Mouse (Mus musculus) hindbrain, postnatal 0 days (tissue): ENCODE measurements around the gene Gm44805. TPM values are rescaled to one million over a fixed set of nuclear protein-coding genes. Genes with fewer than 3 reads are reported as not detected.

ENCODE experiments used
- ATAC-seq: fragments of 200-750 bp; cut with Nextera tagmentation; 2 replicates; pipeline ENCODE4 v1.8.0; 2017; ENCODE audit warnings: mild to moderate bottlenecking, moderate TSS enrichment, moderate library complexity
- DNase-seq: peaks from one replicate; pipeline ENCODE4 v3.0.0-alpha.2; 2015; ENCODE audit warnings: low spot score
- H3K27ac ChIP-seq: fragments of 300-500 bp; sonication (generic); 2 replicates; pipeline ENCODE4 v1.5.1; 2014; ENCODE audit warnings: mild to moderate bottlenecking
- H3K27me3 ChIP-seq: fragments of 300-500 bp; sonication (generic); 2 replicates; pipeline ENCODE4 v1.6.1; 2014; ENCODE audit warnings: low read length, mixed read lengths; ENCODE audit not compliant: insufficient read depth
- H3K36me3 ChIP-seq: fragments of 300-500 bp; sonication (generic); 2 replicates; pipeline ENCODE4 v1.6.1; 2014; ENCODE audit warnings: low read length, mixed read lengths; ENCODE audit not compliant: insufficient read depth
- H3K4me1 ChIP-seq: fragments of 300-500 bp; sonication (generic); 2 replicates; pipeline ENCODE4 v1.6.1; 2014; ENCODE audit warnings: antibody characterized with exemption, low read length, mixed read lengths; ENCODE audit not compliant: insufficient read depth
- H3K4me2 ChIP-seq: fragments of 300-500 bp; sonication (generic); 2 replicates; pipeline ENCODE4 v1.6.1; 2014; ENCODE audit warnings: low read depth, mild to moderate bottlenecking, low read length, moderate library complexity, mixed read lengths
- H3K4me3 ChIP-seq: fragments of 300-500 bp; sonication (generic); 2 replicates; pipeline ENCODE4 v1.5.1; 2014; ENCODE audit warnings: low read length
- H3K9ac ChIP-seq: fragments of 300-500 bp; sonication (generic); replicated peaks from 2 replicates; pipeline ENCODE4 v1.6.1; 2014; ENCODE audit warnings: mild to moderate bottlenecking, low read length, moderate library complexity, mixed read lengths
- H3K9me3 ChIP-seq: fragments of 300-500 bp; sonication (generic); 2 replicates; pipeline ENCODE4 v1.6.1; 2016; ENCODE audit warnings: low read length, mixed read lengths
- CTCF ChIP-seq: IDR thresholded peaks from 2 replicates; pipeline ENCODE4 v1.5.1; 2016; ENCODE audit warnings: antibody characterized with exemption, control low read depth, low read depth
- WGBS: fragments of 180-500 bp; shearing (Covaris S2); extraction: QIAGEN DNeasy Blood & Tissue Kit; methylation state at CpG from one replicate; pipeline ENCODE4 v1.1.7; 2014; 5-methylcytosine and 5-hydroxymethylcytosine counted together
- polyA plus RNA-seq: library from polyadenylated mRNA; unstranded; fragments of >200 nt; fragmentation: Nextera tagmentation; extraction: Ambion mirVana; gene quantifications from 2 replicates; pipeline ENCODE4 v1.2.1, GENCODE M21; 2015
- total RNA-seq: library from RNA; depleted of rRNA; stranded (reverse); fragments of >200 nt; gene quantifications from 2 replicates; pipeline ENCODE4 v1.2.3, GENCODE M21; 2014; rRNA removed

The Gm44805 gene
- total RNA-seq (not detected in 2 replicates), polyA plus RNA-seq (not detected in 2 replicates)

DNA sequence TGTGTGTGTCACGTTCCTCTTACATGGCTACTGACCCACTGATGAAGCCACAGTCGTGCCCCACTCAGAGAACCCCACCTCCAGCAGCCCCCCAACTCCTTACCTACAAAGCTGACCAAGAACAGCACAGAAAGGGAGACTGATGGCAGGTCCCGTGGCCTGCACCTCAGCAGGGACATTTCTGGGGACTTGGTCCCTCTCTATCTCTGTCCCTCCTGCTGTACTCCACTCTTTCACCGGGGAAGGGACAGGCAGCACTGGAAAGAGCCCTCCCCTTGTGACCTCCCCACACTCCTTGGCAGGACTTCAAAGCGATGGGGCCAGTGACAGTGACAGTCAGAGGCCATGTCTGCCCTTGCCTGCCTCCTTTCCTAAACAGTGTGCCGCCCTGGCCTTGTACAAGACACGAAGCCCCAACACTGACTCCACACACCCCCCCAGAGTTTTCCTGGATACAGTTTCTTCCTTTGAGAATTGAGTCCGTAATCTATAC is at the start of gene Gm44805, which contains the start of gene Apoc4:
Gm44805 (minus strand) TSS at position 222 of the 493 bp plus-strand sequence.
Apoc4 (minus strand) TSS at position 278 of the 493 bp plus-strand sequence.
- TF ChIP-seq CTCF, result no peak
- no peaks in the 10 kb centered on the region for H3K36me3 ChIP-seq

DNA sequence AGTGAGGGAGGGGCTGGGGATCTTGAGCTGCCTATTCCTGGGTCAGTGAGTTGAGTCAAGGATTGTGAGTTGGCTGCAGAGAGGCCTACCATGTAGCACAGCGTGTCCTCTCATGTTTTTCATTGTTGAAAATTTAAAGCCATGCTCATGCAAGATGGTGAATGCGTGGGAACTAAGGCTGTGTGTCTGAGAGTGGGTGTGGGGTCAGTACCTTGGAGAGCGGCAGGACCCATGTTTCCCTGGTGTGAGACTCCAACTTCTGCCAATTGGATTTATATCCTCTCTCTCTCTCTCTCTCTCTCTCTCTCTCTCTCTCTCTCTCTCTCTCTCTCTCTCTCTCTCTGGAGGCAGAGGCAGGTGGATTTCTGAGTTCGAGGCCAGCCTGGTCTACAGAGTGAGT is 45.3 kb upstream of the Gm44805 start:
- WGBS, result 93% methylated on average over 3 of the region's 4 CpGs
- no peak for ATAC-seq
- TF ChIP-seq CTCF, result no peak
- H3K27ac ChIP-seq, result no peak overlapping the region
- DNase-seq, result no peak
- H3K9ac ChIP-seq, result no peak overlapping the region
- H3K4me1 ChIP-seq, result no peaks in the 10 kb centered on the region
- H3K36me3 ChIP-seq, result peaks cover 54% of the 10 kb centered on the region
- H3K4me3 ChIP-seq, result no peak overlapping the region
- no peak overlapping the region for H3K4me2 ChIP-seq
- H3K27me3 ChIP-seq, result no peaks in the 10 kb centered on the region
- H3K9me3 ChIP-seq, result no peaks in the 10 kb centered on the region

More for the DNA sequence above, at the start of gene Gm44805, which contains the start of gene Apoc4:
- ATAC-seq, result no peak
- Histone ChIP-seq H3K4me1 (no peaks in the 10 kb centered on the region), H3K4me2 (no peak within 1 kb of the TSS), H3K9ac (no peak within 1 kb of the TSS), H3K27me3 (no peaks in the 10 kb centered on the region), H3K9me3 (no peaks in the 10 kb centered on the region), H3K4me3 (no peak within 1 kb of the TSS), H3K27ac (no peak within 1 kb of the TSS)
- WGBS, result 60% methylated on average over 8 of the region's 8 CpGs
- no peak for DNase-seq

DNA sequence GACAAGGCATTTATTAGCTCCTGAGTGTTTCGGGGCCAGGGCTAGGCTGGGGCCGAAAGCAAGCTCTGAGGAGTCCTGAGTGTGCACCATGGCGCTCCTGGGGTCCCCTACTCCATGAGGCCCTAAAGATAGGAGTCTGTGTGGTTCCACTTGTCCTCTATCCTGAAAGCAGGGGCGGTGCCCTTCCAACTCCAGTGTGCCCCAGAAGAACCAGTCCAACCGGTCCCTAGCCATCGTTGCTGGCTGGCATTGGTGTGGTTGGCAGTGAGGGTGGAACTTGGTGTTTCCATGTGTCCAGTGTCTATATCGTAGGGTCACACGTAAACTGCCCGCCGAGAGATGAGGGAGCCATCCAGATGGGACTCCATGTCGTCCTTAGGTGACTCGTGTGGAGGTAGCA is 42.9 kb upstream of the Gm44805 start:
- ATAC-seq (no peak), DNase-seq (no peak)
- Histone ChIP-seq H3K4me1 (no peaks in the 10 kb centered on the region), H3K4me3 (no peak overlapping the region), H3K27ac (no peak overlapping the region), H3K9me3 (0 out of 2 replicates have a peak, but pooled peaks cover 2% of the 10 kb centered on the region), H3K36me3 (peaks cover 35% of the 10 kb centered on the region), H3K9ac (no peak overlapping the region), H3K4me2 (no peak overlapping the region), H3K27me3 (no peaks in the 10 kb centered on the region)
- 93% methylated on average over 12 of the region's 12 CpGs for WGBS
- TF ChIP-seq CTCF, result no peak

DNA sequence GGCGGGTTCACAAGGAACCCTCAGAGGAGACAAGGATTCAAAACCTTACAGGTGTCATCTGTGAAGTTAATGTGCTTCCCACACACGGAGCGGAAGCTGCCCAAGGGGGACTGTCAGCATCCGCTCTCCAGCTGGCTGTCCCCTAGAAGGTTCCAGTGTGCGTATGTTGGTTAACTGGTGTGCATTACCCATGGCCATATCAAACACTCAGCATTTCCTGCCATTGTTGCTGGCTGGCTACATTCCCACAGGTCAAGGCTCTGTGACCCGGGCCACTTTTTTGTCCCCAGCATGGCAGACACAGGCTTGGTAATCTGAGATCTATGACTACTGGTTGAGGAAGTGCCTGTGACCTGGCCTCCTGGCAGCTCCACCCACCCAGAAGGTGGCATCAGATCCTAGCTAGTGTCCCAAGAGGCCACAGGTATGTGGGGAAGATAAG is 41.6 kb upstream of the Gm44805 start:
- ATAC-seq (no peak), DNase-seq (no peak)
- Histone ChIP-seq H3K27me3 (no peaks in the 10 kb centered on the region), H3K27ac (no peak overlapping the region), H3K4me3 (no peak overlapping the region), H3K9me3 (0 out of 2 replicates have a peak, but pooled peaks cover 2% of the 10 kb centered on the region), H3K4me1 (no peaks in the 10 kb centered on the region), H3K9ac (no peak overlapping the region), H3K36me3 (peaks cover 26% of the 10 kb centered on the region), H3K4me2 (no peak overlapping the region)
- TF ChIP-seq CTCF, result no peak
- 91% methylated on average over 6 of the region's 6 CpGs for WGBS

DNA sequence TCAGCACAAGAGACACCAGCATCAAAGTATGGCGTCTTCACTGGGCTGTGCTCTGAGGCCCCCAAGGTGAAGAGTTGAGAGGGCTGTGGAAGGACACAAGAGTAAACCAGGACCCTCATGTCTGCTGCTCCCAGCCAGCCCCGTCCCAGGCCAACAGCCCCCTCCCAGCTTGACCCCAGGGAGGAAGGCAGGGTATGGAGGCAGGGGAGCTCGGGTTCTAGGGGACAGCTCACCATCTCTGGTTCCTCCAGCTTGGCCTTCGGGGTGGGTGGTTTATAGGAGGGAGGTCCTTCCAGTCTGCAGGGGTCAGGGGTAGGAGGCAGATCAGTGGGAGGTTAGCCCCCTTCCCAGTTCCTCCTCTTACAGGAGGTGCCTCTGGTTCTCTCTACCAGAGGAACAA is 38.0 kb upstream of the Gm44805 start:
- DNase-seq (no peak), ATAC-seq (no peak)
- H3K36me3 ChIP-seq, result peaks cover 5% of the 10 kb centered on the region; the same call in 1 of the 2 replicates
- H3K9ac ChIP-seq, result no peak overlapping the region
- H3K4me2 ChIP-seq, result no peak overlapping the region
- 0 out of 2 replicates have a peak, but pooled peaks cover 2% of the 10 kb centered on the region for H3K9me3 ChIP-seq
- no peaks in the 10 kb centered on the region for H3K27me3 ChIP-seq
- peaks cover 9% of the 10 kb centered on the region; the same call in 1 of the 2 replicates for H3K4me1 ChIP-seq
- H3K4me3 ChIP-seq, result no peak overlapping the region
- 91% methylated on average over 4 of the region's 4 CpGs for WGBS
- TF ChIP-seq CTCF, result no peak
- no peak overlapping the region for H3K27ac ChIP-seq

DNA sequence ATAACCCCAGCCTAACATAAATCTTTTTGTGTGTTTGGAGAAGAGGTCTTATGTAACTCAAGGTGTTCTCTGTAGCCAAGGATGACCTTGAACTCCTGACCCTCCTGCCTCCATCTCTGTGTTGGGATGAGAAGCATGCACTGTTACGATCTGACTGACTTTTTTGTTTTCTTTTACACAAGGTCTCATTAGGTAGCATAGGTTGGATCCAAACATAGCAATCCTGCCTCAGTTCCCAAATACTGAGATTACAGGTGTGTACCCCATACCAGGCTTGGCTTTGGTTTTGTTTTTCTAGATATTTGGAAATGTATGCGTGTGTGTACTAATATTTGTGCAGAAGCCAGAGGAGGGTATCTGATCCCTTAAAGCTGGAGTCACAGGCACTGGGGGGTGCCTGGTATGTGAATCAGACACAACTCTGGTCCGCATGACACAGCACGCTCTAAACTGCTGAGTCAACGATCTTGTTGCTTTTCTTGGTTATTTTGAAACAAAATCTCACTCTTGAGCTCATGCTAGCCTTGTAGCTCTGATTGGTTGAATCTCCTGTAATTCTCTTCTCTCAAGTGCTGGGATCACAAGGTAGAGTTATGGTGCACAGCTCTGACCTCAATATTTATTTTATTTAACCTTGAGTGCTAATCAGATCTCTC is 37.2 kb upstream of the Gm44805 start:
- no peak for ATAC-seq
- peaks cover 9% of the 10 kb centered on the region; the same call in 1 of the 2 replicates for H3K4me1 ChIP-seq

More for the DNA sequence above, 37.2 kb upstream of the Gm44805 start:
- Histone ChIP-seq H3K9me3 (0 out of 2 replicates have a peak, but pooled peaks cover 2% of the 10 kb centered on the region), H3K4me3 (no peak overlapping the region), H3K36me3 (no peaks in the 10 kb centered on the region), H3K9ac (no peak overlapping the region), H3K27me3 (no peaks in the 10 kb centered on the region), H3K4me2 (no peak overlapping the region), H3K27ac (no peak overlapping the region)
- DNase-seq, result no peak
- 93% methylated on average over 5 of the region's 5 CpGs for WGBS
- no peak for TF ChIP-seq CTCF
